Mouse (Mus musculus) fat pad, adult 2 months (tissue): Measurements from ENCODE around the gene Diras1.

Source experiments
- DNase-seq: peaks from one replicate; pipeline ENCODE4 v3.0.0-alpha.2; 2011; ENCODE audit warnings: low read depth, low spot score; ENCODE audit errors: extremely low read depth

Gene Diras1

DNA sequence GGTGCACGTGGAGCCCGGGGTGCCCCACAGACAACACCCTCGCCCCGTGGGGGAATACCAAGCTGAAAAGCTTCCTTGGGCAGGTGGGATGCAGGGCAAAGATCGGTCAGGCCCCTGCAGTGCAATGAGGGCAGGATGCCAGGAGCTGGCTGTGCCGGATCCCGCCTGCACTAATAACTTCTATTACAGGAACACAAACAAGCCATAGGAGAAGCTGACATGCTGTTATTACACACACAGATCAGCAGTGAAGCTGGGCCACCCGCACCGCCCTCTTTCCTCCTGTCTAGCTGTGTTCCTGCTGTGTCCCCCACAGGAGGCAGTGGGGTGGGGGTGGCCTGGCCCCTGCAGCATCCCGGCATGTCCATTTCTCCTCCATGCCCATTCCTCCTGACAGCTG is 3.6 kb upstream of the Diras1 start:
- DNase-seq = no peak

DNA sequence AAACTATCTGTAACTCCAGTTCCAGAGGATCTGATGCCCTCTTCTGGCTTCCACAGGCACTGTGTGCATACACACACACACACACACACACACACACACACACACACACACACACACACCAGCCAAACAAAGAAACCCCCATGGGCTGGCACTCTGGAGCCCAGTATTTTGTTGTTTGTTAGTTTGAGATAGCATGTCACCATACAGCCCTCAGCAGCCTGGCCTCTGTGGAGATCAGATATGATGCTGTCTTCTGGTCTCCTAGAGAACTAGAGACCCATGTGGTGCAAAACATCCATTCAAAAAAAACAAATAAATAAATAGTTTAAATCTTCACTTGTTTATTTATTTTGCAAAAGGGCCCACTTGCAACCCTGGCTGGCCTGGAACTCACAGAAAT is 2.8 kb upstream of the Diras1 start:
- no peak for DNase-seq

DNA sequence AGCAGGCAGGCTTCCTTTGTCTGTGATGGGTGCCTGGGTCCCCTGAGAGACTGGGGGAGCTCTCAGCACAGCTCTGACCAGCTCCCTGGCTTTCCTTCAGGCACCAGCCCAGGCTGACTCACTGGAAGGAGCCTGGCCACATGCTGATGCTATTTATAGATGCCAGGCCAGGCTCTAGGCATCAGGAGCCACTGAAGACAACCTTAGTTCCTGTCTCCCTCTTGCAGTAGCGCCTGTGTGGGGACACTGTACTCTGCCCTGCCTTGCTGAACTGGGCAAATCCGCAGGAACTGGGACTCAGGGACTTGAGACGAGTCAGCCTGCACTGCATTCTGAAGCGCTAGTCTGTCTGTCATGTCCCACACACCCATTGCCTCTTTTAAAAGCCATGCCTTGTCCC is 1.9 kb upstream of the Diras1 start:
- DNase-seq = no peak

DNA sequence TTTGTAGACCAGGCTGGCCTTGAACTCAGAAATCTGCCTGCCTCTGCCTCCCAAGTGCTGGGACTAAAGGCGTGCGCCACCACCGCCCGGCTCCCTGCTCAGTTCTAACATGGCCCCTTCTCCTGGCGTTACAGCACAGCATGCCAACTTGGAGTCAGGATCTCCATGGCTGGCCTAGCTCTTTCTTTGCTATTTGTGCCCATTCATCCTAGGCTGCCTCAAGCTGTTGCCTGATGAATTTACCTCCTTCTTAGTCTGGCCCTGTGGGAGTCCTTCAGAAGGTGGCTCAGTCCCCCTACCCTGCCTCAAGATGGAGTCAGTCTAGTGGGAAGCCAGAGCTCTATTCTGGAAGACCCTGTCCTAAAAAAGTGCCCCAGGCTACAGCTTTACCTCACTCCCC is 1.4 kb upstream of the Diras1 start:
- DNase-seq = no peak

DNA sequence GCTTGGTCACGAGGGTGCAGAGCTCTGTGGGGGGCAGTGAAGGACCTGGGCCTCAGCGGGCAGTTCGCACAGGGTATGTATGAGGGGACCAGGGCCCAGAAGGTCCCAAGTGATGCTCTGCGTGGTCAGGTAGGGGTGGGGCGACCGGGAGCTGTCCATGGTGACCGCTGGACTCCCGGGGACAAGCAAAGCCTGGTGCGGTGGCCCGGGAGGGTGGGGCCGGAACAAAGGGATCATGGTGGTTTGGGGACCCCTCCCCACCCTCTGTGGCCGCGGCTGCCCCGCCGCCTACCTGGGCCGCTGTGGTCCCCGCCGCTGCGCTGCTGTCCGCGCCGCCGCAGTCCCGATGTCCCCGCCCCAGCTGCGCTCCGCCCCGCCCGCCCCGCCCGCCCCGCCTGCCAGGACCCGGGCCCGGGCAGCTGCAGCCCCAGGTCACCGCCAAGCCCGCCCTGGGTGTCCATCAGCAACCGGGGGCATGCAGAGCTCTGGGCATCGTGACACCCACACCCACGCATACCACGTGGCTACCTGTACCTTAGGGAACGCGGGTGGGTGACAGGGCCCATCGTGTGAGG is 328 bp downstream of the Diras1 start:
- no peak for DNase-seq

DNA sequence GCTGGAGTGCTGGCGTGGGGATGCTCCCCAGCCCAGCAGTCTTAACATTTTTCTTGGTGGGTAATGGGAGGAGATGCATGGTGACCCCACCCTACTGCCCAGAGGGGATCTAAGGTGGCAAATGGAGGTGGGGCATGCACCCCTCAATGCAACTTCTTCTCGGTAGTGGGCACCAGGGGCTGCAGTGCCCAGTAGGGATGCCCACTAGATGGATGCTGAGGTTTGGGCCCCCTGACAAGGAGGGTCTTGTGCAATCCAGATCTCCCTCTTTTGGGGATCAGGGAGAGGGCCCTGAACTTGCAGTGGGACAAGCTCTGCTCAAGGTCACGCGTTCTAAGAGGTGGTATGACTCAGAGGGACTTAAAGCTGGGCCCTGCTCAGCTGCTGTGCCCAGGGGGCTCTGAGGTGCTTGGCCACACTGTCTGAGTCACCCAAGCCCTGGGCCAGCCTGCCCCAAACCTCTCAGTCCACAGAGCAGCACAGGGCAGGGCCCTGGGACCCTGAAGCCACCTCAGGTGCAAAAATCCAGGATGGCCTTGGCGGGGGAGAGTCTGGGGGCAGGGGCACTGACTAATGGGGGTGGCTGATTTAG is 1.0 kb downstream of the Diras1 start:
- DNase-seq = no peak

DNA sequence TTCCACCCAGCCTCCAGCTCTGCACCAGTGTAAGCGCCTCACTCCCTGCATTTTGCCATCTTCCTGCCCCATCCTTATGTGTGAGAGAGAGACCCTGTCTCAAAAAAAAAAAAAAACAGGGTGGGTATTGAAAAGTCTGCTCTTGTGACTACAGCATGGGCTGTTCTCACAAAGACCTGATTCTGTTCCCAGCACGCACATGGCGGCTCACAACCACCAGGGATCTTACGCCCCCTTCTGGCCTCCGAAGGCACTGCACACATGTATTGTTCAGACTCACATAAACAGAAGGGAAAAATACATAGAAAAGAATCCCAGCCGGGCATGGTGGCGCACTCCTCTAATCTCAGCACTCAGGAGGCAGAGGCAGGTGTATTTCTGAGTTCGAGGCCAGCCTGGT is 2.7 kb downstream of the Diras1 start:
- no peak for DNase-seq

DNA sequence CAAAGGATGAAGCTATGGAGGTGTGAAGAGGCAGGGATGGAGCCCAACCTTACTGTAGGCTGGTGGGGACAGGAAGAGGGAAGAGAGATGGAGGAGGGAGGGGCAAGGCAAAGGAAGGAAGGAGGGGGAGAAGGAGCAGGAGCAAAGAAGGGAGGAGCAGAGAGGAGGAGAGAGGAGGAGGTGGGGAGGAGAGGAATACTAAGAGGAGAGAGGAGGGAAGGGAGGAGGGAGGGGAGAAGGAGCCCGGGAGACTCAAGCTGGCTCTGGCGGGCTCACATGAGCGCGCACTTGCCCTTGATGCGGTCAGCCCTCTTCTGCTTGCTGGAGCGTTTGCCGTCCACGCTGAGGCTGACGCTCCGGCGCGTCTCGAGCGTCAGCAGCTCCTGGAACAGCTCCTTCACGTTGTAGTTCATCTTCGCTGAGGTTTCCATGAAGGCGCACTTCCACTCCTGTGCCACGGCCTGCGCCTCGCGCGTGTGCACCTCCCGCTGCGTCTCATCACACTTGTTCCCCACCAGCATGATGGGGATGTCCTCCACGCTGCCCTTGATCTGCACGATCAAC is 3.8 kb downstream of the Diras1 start:
- DNase-seq = no peak

DNA sequence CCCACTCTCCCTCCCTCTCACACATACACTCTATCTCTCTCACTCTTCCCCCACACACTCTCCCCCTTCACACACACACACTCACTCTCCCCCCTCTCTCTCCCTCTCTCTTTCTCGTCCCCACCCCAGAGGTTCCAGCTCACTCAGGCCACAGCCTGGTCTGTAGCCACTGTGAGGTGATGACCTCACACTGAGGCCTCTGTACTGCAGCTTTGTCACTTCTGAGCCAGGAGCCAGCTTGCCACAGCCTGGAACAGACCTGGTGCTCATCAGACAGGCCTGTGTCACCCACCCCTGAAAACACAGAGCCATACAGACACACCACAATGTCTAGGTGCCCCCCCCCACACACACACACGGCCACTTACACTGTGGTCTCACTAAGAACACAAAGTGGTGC is 5.3 kb downstream of the Diras1 start:
- no peak for DNase-seq

DNA sequence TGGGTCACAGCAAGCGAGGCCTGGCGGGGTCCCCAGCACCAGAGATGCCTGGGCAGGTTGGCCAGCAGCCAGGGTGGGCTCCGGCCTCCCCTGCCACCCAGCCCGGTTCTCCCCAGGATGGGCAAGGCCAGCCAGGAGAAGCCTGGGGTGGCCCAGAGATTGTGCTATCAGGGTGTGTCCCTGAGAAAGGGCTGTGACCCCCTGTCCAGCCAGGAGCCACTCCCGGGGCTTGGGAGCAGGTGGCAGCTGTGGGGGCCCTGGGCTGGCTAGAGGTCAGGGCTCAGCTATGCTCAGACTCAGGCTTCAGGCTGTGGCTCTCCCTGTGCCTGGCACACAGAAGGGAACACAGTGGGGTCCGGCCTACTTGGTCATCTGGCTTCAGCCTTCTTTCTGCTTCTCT is 5.8 kb downstream of the Diras1 start:
- DNase-seq = no peak

DNA sequence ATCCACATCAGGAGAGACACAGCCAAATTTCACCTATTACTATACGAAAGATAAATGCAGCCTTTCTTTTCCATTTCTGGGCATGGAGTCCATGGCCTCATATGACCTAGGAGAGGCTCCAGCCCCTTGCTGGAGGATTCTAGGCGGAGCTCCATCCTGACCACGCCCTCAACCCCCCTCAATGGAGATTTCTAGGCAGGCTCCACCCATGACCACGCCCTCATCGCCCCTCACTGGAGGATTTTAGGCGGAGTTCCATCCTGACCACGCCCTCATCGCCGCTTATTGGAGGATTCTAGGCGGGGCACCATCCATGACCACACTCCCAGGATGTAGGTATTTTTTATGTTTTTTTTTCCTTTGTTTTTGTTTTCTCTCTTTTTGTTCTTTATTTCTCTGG is 7.1 kb downstream of the Diras1 start:
- DNase-seq = no peak

DNA sequence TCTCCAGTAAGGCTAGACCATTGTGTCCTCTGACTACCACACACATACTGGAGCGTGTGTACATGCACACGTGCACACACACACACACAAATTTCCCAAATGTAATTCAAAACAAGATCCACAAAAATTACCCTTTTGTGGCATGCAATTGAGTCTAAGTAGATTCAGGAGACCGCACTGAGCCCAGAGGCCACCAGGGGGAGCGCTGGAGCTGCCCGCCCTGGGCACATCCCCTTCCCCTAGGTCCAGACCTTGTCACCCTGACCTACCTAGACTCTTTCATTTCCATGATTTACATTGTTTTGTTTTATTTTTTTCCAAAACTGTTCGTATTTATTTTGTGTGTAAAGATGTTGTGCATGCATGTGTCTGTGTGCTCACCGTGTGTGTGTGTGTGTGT is 8.8 kb downstream of the Diras1 start:
- no peak for DNase-seq

DNA sequence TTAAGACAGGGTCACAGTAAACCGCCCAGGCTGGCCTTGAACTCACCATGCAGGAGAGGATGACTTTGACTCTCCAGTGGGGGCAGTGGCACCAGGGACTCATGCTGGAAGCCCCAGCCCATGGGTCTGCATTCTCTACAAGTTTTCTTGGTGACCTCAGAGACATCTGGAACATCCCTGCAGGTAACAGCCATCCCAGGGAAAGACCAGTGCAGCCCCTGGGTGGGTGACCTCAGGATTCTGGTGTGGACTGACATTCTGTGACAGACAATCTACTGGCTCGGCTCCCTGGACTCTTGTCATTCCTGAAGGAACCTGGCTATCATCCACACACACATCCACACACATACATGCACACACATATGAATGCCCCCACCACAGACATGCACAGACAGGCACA is 9.8 kb downstream of the Diras1 start:
- no peak for DNase-seq

DNA sequence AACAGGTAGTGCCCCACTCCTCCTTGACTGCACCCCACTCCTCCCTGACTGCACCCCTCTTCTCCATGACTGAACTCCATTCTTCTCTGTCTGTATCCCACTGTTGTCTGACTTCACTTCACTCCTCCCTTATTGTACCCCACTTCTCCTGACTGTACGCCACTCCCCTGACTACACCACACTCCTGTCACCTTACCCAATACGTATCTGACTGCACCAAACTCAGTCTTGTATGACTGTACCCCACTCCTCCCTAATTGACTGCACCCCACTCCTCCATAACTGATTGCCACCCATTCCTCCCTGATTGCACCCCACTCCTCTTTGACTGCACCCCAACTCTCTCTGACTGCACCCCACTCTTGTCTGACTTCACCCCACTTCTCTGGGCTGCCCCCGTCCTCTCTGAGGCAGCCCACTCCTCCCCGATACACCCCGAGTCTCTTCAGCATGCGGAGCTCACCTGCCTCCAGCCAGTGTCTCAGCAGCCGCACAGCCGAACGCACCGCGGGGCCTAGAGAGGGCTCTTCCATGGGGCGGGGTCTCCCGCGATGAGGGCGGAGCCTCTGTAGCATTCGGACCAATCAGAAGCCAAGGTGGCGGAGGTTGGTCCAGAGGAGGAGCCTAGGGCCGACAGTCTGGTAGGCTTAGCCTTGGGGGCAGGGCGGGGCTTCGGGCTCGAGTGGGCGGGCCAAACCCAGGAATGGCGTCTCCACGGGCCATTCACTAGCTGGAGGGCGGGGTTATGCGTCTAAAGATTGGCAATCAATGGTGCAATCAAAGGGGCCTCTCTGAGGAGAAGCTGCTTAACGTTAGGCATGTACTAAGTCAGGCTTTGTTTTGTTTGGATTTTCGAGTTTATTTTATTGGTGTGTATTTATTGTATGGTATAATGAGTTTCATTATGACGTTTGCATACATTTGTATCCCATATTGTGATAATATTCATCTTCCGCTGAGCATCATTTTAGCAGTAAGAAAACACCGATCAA is 10.8 kb downstream of the Diras1 start, which contains the start of gene Gng7:
Gene Gng7 (minus strand): TSS at position 553 of the 992 bp plus-strand sequence.
- peak; percentile 61 for DNase-seq

DNA sequence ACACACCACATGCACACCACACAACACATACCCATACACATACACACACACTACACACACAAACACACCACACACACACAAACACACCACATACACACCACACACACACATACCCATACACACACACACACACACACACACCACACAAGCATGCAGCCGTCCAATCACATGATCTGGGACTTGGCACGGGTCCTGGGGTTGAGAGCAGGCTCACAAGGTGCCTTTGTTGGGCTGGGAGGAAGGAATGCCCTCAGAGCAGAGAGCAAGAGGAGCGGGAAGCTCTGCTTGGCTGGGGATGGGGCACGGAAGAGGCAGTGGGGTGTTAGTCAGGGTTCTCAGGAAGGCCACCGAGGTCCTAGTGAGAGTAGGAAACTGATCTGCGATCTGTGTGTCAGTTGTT is 14.6 kb downstream of the Diras1 start:
- no peak for DNase-seq

DNA sequence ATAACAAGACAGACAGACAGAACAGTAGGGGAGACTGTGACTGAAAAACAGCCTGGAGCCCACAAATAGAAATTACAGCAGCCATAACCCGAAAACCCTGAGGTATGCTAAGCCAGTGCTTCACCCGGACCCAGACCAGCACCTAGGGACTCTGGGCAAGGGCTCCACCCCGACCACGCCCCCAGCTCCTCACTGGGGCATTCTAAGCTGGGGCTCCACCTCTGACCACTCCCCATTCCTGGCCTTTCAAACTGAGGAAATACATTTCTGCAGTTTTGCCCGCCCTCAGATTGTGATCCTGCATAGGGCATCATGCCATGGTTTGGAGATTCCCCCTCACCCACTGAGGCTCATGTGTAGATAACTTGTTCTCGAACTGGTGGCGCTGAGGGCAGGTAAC is 18.2 kb downstream of the Diras1 start:
- DNase-seq = no peak

DNA sequence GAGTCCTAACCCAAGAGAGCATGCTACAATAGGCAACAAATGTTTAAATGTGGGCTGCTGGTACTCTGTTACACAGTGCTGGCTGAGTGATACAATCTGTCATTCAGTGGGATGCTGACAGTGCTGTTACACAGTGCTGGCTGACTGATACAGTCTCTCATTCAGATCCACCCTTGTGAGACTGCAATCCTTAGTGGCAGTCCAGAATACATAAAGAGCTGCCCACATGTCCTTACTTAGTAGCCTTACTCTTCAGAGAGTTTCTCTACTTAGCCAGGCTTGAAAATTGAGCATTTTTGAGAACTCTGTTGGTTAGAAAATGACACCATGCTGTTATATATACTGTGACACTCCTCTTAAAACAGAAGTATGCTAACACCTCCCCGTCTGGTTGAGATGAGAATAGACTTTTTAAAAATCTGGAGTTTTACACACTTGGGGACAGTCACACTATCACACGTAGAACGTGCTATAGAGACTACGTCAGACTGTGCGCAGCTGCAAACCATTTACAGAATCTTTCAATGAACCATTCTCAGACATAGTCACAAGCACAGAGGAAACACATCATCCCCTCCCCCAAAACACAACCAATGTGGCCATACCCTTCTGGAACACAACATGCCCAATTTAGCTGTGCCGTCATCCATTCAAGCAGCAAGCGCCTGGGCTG is 19.3 kb downstream of the Diras1 start:
- no peak for DNase-seq

DNA sequence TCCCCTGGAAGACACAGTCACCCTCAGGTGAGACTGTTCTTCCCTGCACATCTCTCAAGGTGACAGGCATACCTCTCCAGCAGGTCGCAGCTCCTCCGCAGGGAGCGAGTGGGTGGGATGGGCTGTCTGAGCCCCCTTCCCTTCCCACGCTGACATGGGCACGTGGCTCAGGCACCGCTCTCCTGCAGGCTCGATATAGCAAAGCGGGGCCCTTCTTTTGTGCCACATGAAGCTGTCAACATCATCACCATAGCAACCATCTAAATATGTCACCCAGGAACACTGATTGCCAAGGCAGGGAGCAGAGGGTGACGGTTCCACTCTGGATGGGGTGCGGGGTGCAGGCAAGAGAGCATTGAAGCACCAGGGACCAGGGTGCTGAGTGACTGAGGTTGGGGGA is 24.3 kb downstream of the Diras1 start:
- DNase-seq = no peak

DNA sequence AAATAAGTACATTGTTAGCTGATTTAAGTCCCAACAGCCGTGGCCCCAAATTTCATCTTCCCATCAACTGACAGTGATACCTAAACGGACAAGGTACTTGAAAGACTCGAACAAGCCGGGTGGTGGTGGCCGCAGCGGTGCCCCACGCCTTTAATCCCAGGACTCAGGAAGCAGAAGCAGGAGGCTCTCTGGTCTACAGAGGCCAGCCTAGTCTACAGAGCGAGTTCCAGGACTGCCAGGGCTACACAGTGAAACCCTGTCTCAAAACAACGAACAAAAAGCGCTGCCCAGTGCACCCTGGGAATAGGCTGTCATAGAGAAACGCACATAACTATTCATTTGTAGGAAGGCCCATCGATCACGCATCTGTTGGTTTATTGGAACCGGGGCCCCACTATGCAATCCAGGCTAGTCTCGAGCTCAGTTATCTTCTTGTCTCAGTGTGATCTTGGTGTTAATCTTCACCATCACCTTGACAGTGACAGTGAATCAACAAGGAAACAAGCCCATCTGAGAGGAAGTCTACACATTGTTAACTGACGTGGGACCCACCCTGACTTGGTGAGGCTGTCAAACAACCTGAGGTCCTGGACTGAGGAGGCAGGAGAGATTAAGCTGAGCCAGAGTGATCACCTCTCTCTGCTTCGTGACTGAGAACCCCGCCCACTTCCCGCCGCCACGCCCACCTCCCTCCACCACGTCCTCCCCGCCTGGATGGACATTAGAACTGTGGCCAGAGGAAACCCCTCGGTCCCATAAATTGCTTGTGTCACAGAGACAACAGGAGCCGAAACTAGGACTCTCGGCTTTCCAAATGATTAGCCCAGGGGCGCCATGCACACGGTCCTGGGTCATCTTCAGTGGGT is 25.0 kb downstream of the Diras1 start:
- DNase-seq = no peak
